Mouse (Mus musculus) midbrain, postnatal 0 days (tissue): ENCODE results near the gene Spsb1. TPM values are rescaled to one million over a fixed set of nuclear protein-coding genes. Genes with fewer than 3 reads are reported as not detected.
A peak's percentile ranks its signal among the peaks of the same experiment; 100 is the strongest.

Experiments
- ATAC-seq: fragments of 200-750 bp; cut with Nextera tagmentation; 2 replicates; pipeline ENCODE4 v1.8.0; 2017; ENCODE audit warnings: moderate number of reproducible peaks, mild to moderate bottlenecking, moderate TSS enrichment, moderate library complexity; ENCODE audit not compliant: low FRiP score
- DNase-seq: peaks from one replicate; pipeline ENCODE4 v3.0.0-alpha.2; 2015; ENCODE audit warnings: low spot score
- H3K27ac ChIP-seq: fragments of 300-500 bp; sonication (generic); 2 replicates; pipeline ENCODE4 v1.5.1; 2014; ENCODE audit warnings: low read depth, mild to moderate bottlenecking, low read length, mixed read lengths
- H3K27me3 ChIP-seq: fragments of 300-500 bp; sonication (generic); 2 replicates; pipeline ENCODE4 v1.6.1; 2014; ENCODE audit warnings: low read length, control low read depth, mixed read lengths; ENCODE audit not compliant: insufficient read depth
- H3K36me3 ChIP-seq: fragments of 300-500 bp; sonication (generic); 2 replicates; pipeline ENCODE4 v1.6.1; 2014; ENCODE audit warnings: low read length, control low read depth, mixed read lengths; ENCODE audit not compliant: insufficient read depth
- H3K4me1 ChIP-seq: fragments of 300-500 bp; sonication (generic); 2 replicates; pipeline ENCODE4 v1.6.1; 2014; ENCODE audit warnings: mild to moderate bottlenecking, control low read depth, antibody characterized with exemption, low read length, mixed read lengths; ENCODE audit not compliant: insufficient read depth
- H3K4me2 ChIP-seq: fragments of 300-500 bp; sonication (generic); 2 replicates; pipeline ENCODE4 v1.6.1; 2014; ENCODE audit warnings: low read depth, mild to moderate bottlenecking, low read length, mixed read lengths; ENCODE audit not compliant: poor library complexity, severe bottlenecking
- H3K4me3 ChIP-seq: fragments of 300-500 bp; sonication (generic); 2 replicates; pipeline ENCODE4 v1.5.1; 2014; ENCODE audit warnings: low read depth, mild to moderate bottlenecking, low read length, moderate library complexity
- H3K9ac ChIP-seq: fragments of 300-500 bp; sonication (generic); replicated peaks from 2 replicates; pipeline ENCODE4 v1.6.1; 2014; ENCODE audit warnings: mild to moderate bottlenecking, low read length, moderate library complexity, mixed read lengths; ENCODE audit not compliant: poor library complexity, severe bottlenecking
- H3K9me3 ChIP-seq: fragments of 300-500 bp; sonication (generic); 2 replicates; pipeline ENCODE4 v1.6.1; 2016; ENCODE audit warnings: low read length, control low read depth
- CTCF ChIP-seq: IDR thresholded peaks from 2 replicates; pipeline ENCODE4 v1.5.1; 2016; ENCODE audit warnings: antibody characterized with exemption, mild to moderate bottlenecking
- WGBS: fragments of 180-500 bp; shearing (Covaris S2); extraction: QIAGEN DNeasy Blood & Tissue Kit; methylation state at CpG from one replicate; pipeline ENCODE4 v1.1.7; 2014; 5-methylcytosine and 5-hydroxymethylcytosine counted together
- polyA plus RNA-seq: library from polyadenylated mRNA; unstranded; fragments of >200 nt; fragmentation: Nextera tagmentation; extraction: Ambion mirVana; gene quantifications from 2 replicates; pipeline ENCODE4 v1.2.1, GENCODE M21; 2015
- total RNA-seq: library from RNA; depleted of rRNA; stranded (reverse); fragments of >200 nt; gene quantifications from 2 replicates; pipeline ENCODE4 v1.2.3, GENCODE M21; 2014

Gene Spsb1
- total and polyA plus RNA-seq, 2 experiments from 2014 or later, result 4.7 to 13.6 TPM

DNA sequence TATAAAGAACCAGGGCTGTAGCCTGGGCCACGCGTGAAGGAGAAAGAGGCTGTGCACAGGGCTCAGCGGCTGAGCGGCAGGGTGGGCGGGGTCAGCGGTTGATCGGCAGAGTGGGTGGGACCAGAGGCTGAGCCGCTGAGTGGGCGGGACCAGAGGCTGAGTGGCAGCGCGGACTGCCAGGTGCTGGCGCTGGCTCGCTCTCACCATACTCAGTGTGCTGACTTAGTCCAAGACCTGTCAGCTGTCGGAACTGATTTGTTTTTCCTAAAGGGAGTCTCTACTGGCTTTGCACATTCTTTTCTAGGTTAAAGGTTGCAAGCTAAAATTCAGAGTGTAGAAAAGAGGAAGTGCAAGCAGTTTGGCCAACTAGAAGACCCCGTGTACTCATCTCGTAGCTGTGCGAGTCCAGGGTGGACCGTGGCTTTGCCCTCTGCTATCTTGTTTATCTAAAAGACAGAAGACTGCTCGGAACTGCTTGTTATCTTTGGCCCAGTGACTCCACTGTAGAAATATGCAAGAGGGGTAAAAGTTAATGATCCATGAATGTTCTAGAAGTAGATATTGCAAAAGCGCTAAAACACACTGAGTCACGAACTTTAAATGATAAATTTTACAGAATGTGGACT, 34.2 kb upstream of the Spsb1 start:
- 11% methylated on average over 21 of the region's 21 CpGs for WGBS
- H3K36me3 ChIP-seq, result no peaks in the 10 kb centered on the region
- peak overlapping the region; percentile 46 for H3K4me2 ChIP-seq
- no peaks in the 10 kb centered on the region; the same call in 1 of the 2 replicates for H3K27me3 ChIP-seq
- no peak overlapping the region for H3K27ac ChIP-seq
- no peaks in the 10 kb centered on the region for H3K9me3 ChIP-seq
- peak; percentile 92 for DNase-seq
- no peak for TF ChIP-seq CTCF
- peak; percentile 85 for ATAC-seq
- H3K4me1 ChIP-seq, result peaks cover 6% of the 10 kb centered on the region; the same call in 1 of the 2 replicates
- H3K4me3 ChIP-seq, result peak overlapping the region; percentile 6; the same call in 1 of the 2 replicates
- peak overlapping the region; percentile 33; the same call in 1 of the 2 replicates for H3K9ac ChIP-seq

GRCm38 (mm10) chr4:149988301-149988700, 33.5 kb upstream of the Spsb1 start:
- Histone ChIP-seq H3K4me1 (peaks cover 6% of the 10 kb centered on the region; the same call in 1 of the 2 replicates), H3K36me3 (no peaks in the 10 kb centered on the region), H3K9me3 (no peaks in the 10 kb centered on the region), H3K4me2 (peak overlapping the region; percentile 46), H3K27me3 (no peaks in the 10 kb centered on the region; the same call in 1 of the 2 replicates), H3K4me3 (no peak overlapping the region; the same call in 1 of the 2 replicates), H3K27ac (no peak overlapping the region), H3K9ac (peak overlapping the region; percentile 33; the same call in 1 of the 2 replicates)
- ATAC-seq, result no peak
- 67% methylated on average over 6 of the region's 6 CpGs for WGBS
- TF ChIP-seq CTCF, result no peak
- no peak for DNase-seq

- ATAC-seq (no peak), DNase-seq (no peak)
- Histone ChIP-seq H3K4me2 (no peak overlapping the region), H3K27me3 (no peaks in the 10 kb centered on the region; the same call in 1 of the 2 replicates), H3K9me3 (no peaks in the 10 kb centered on the region), H3K4me1 (peaks cover 6% of the 10 kb centered on the region; the same call in 1 of the 2 replicates), H3K27ac (no peak overlapping the region), H3K4me3 (no peak overlapping the region), H3K36me3 (peaks cover 6% of the 10 kb centered on the region), H3K9ac (no peak overlapping the region)
- WGBS, result 80% methylated on average over 10 of the region's 10 CpGs
- TF ChIP-seq CTCF, result no peak
Observed at GRCm38 (mm10) chr4:149986671-149987417, 32.0 kb upstream of the Spsb1 start.

DNA sequence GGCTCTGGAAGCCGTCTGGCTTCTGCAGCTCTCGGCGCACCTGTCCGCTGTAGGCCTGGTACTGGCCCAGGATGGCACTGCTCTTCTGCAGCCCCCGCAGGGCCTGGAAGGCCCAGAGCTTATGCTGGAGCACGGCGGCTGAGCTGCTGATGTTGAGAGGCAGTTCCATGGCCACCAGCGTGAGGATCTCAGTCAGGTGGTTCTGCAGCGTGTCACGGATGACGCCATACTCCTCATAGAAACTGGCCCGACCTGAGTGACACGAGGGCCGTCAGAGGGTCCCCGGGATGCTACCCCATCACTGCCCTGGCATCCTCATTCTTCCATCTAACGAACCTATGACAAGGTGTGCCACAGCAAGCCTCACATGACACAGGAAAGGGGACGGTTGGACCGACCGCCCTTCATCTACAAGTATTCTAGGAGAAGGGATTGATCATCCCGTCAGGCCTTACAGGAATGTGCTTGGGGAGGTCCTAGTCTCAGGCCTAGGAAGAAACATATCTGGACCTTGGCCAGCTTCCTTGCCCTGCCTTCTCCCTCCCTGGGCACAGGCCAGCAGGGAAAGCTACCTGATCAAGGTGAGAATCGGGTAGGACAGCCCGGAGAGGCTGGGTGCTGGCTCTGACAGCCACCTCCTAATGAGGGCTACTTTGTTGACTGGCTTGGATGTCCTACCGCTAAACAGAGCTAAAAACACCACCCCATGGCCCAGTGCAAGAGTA, 29.2 kb upstream of the Spsb1 start:
- no peak for TF ChIP-seq CTCF
- Histone ChIP-seq H3K36me3 (peaks cover 9% of the 10 kb centered on the region), H3K4me1 (no peaks in the 10 kb centered on the region), H3K27ac (no peak overlapping the region), H3K27me3 (no peaks in the 10 kb centered on the region), H3K4me3 (no peak overlapping the region), H3K9ac (no peak overlapping the region), H3K4me2 (no peak overlapping the region), H3K9me3 (no peaks in the 10 kb centered on the region)
- DNase-seq (no peak), ATAC-seq (no peak)
- 92% methylated on average over 23 of the region's 23 CpGs for WGBS

GRCm38 (mm10) chr4:149982154-149982553, 27.3 kb upstream of the Spsb1 start:
- no peak overlapping the region for H3K9ac ChIP-seq
- no peak overlapping the region for H3K4me2 ChIP-seq
- no peak for ATAC-seq
- H3K27ac ChIP-seq, result no peak overlapping the region
- H3K4me1 ChIP-seq, result 0 out of 2 replicates have a peak, but pooled peaks cover 6% of the 10 kb centered on the region
- peaks cover 9% of the 10 kb centered on the region for H3K36me3 ChIP-seq
- H3K27me3 ChIP-seq, result no peaks in the 10 kb centered on the region
- no peaks in the 10 kb centered on the region for H3K9me3 ChIP-seq
- TF ChIP-seq CTCF, result no peak
- H3K4me3 ChIP-seq, result no peak overlapping the region
- no peak for DNase-seq
- 82% methylated on average over 15 of the region's 15 CpGs for WGBS
